Mouse (Mus musculus): ENCODE measurements around the gene Man2a1. TPM values are rescaled to one million over a fixed set of nuclear protein-coding genes. Genes with fewer than 3 reads are reported as not detected.

Gene Man2a1
- total and polyA plus RNA-seq, 2 experiments = 25.4 to 93.6 TPM

GRCm38 (mm10) chr17:64637868-64638537 is 37.5 kb downstream of the Man2a1 start:
- Histone ChIP-seq H3K27me3 (ENCODE audit: control insufficient read depth, insufficient read depth, low read length) (no peaks in the 10 kb centered on the region), H3K4me1 (ENCODE audit: control insufficient read depth, insufficient read depth, low read length) (peaks cover 7% of the 10 kb centered on the region), H3K36me3 (ENCODE audit: control insufficient read depth, insufficient read depth, low read length) (peaks cover 50% of the 10 kb centered on the region), H3K4me3 (ENCODE audit: insufficient read depth, low read depth, low read length) (no peak overlapping the region), H3K9ac (ENCODE audit: low read depth, low read length) (no peak overlapping the region), H3K27ac (replicated peaks; ENCODE audit: insufficient read depth, low read depth, low read length) (no peak overlapping the region), H3K79me2 (ENCODE audit: control insufficient read depth, insufficient read depth, low read length) (peaks cover 8% of the 10 kb centered on the region; the same call in 1 of the 2 replicates)
- TF ChIP-seq CTCF (IDR thresholded peaks at IDR 0.05; ENCODE audit: low read depth, low read length) = no peak
- WGBS = 74% methylated on average over 8 of the region's 8 CpGs
- DNase-seq (ENCODE audit: extremely low read depth, low read depth, low spot score) = no peak

- H3K4me1 ChIP-seq (ENCODE audit: control insufficient read depth, insufficient read depth, low read length) = peaks cover 26% of the 10 kb centered on the region
- H3K27me3 ChIP-seq (ENCODE audit: control insufficient read depth, insufficient read depth, low read length) = no peaks in the 10 kb centered on the region
- H3K9ac ChIP-seq (ENCODE audit: low read depth, low read length) = no peak overlapping the region
- WGBS = 71% methylated on average over 3 of the region's 3 CpGs
- TF ChIP-seq POLR2A (IDR thresholded peaks at IDR 0.05; ENCODE audit: extremely low read depth, insufficient read depth, low read length) = no peak
- no peak for TF ChIP-seq CTCF (IDR thresholded peaks at IDR 0.05; ENCODE audit: low read depth, low read length)
- no peak overlapping the region for H3K4me3 ChIP-seq (ENCODE audit: insufficient read depth, low read depth, low read length)
- peak; percentile 58 for DNase-seq (ENCODE audit: extremely low read depth, low read depth, low spot score)
- peak overlapping the region; percentile 20; the same call in 1 of the 2 replicates for H3K27ac ChIP-seq (replicated peaks; ENCODE audit: insufficient read depth, low read depth, low read length)
- H3K79me2 ChIP-seq (ENCODE audit: control insufficient read depth, insufficient read depth, low read length) = peaks cover 14% of the 10 kb centered on the region; the same call in 1 of the 2 replicates
- H3K36me3 ChIP-seq (ENCODE audit: control insufficient read depth, insufficient read depth, low read length) = peaks cover 36% of the 10 kb centered on the region
Observed at GRCm38 (mm10) chr17:64641376-64641775, 40.8 kb downstream of the Man2a1 start.

GRCm38 (mm10) chr17:64643644-64644043 is 43.1 kb downstream of the Man2a1 start:
- no peak overlapping the region for H3K4me3 ChIP-seq (ENCODE audit: insufficient read depth, low read depth, low read length)
- no peak overlapping the region for H3K9ac ChIP-seq (ENCODE audit: low read depth, low read length)
- peaks cover 39% of the 10 kb centered on the region for H3K36me3 ChIP-seq (ENCODE audit: control insufficient read depth, insufficient read depth, low read length)
- no peaks in the 10 kb centered on the region for H3K27me3 ChIP-seq (ENCODE audit: control insufficient read depth, insufficient read depth, low read length)
- 36% methylated on average over 7 of the region's 7 CpGs for WGBS
- peak; percentile 79 for DNase-seq (ENCODE audit: extremely low read depth, low read depth, low spot score)
- peak overlapping the region; percentile 41; the same call in 1 of the 2 replicates for H3K27ac ChIP-seq (replicated peaks; ENCODE audit: insufficient read depth, low read depth, low read length)
- H3K4me1 ChIP-seq (ENCODE audit: control insufficient read depth, insufficient read depth, low read length) = peaks cover 26% of the 10 kb centered on the region
- TF ChIP-seq POLR2A (IDR thresholded peaks at IDR 0.05; ENCODE audit: extremely low read depth, insufficient read depth, low read length) (no peak), CTCF (IDR thresholded peaks at IDR 0.05; ENCODE audit: low read depth, low read length) (no peak)
- peaks cover 23% of the 10 kb centered on the region; the same call in 1 of the 2 replicates for H3K79me2 ChIP-seq (ENCODE audit: control insufficient read depth, insufficient read depth, low read length)

- TF ChIP-seq CTCF (IDR thresholded peaks at IDR 0.05; ENCODE audit: low read depth, low read length) = no peak
- no peak for TF ChIP-seq POLR2A (IDR thresholded peaks at IDR 0.05; ENCODE audit: extremely low read depth, insufficient read depth, low read length)
- peak; percentile 76 for DNase-seq (ENCODE audit: extremely low read depth, low read depth, low spot score)
- Histone ChIP-seq H3K4me3 (ENCODE audit: insufficient read depth, low read depth, low read length) (no peak overlapping the region), H3K4me1 (ENCODE audit: control insufficient read depth, insufficient read depth, low read length) (peaks cover 26% of the 10 kb centered on the region), H3K79me2 (ENCODE audit: control insufficient read depth, insufficient read depth, low read length) (peaks cover 25% of the 10 kb centered on the region; the same call in 1 of the 2 replicates), H3K27ac (replicated peaks; ENCODE audit: insufficient read depth, low read depth, low read length) (peak overlapping the region; percentile 87), H3K9ac (ENCODE audit: low read depth, low read length) (peak overlapping the region; percentile 38; the same call in 1 of the 2 replicates), H3K36me3 (ENCODE audit: control insufficient read depth, insufficient read depth, low read length) (peaks cover 43% of the 10 kb centered on the region), H3K27me3 (ENCODE audit: control insufficient read depth, insufficient read depth, low read length) (no peaks in the 10 kb centered on the region)
- 22% methylated on average over 8 of the region's 8 CpGs for WGBS
Observed at GRCm38 (mm10) chr17:64644888-64645605, 44.5 kb downstream of the Man2a1 start.

- no peak overlapping the region for H3K4me3 ChIP-seq (ENCODE audit: insufficient read depth, low read depth, low read length)
- no peak for DNase-seq (ENCODE audit: extremely low read depth, low read depth, low spot score)
- H3K4me1 ChIP-seq (ENCODE audit: control insufficient read depth, insufficient read depth, low read length) = peaks cover 20% of the 10 kb centered on the region
- H3K27me3 ChIP-seq (ENCODE audit: control insufficient read depth, insufficient read depth, low read length) = no peaks in the 10 kb centered on the region
- 93% methylated on average over 9 of the region's 9 CpGs for whole genome bisulfite sequencing
- H3K36me3 ChIP-seq (ENCODE audit: control insufficient read depth, insufficient read depth, low read length) = peaks cover 61% of the 10 kb centered on the region
- H3K79me2 ChIP-seq (ENCODE audit: control insufficient read depth, insufficient read depth, low read length) = peaks cover 35% of the 10 kb centered on the region; the same call in 1 of the 2 replicates
- no peak overlapping the region for H3K9ac ChIP-seq (ENCODE audit: low read depth, low read length)
- TF ChIP-seq POLR2A (IDR thresholded peaks at IDR 0.05; ENCODE audit: extremely low read depth, insufficient read depth, low read length) (no peak), CTCF (IDR thresholded peaks at IDR 0.05; ENCODE audit: low read depth, low read length) (no peak)
- no peak overlapping the region for H3K27ac ChIP-seq (replicated peaks; ENCODE audit: insufficient read depth, low read depth, low read length)
Observed at GRCm38 (mm10) chr17:64647396-64647795, 46.9 kb downstream of the Man2a1 start.
